Mouse (Mus musculus): ENCODE measurements around the gene Dmgdh.

DNA sequence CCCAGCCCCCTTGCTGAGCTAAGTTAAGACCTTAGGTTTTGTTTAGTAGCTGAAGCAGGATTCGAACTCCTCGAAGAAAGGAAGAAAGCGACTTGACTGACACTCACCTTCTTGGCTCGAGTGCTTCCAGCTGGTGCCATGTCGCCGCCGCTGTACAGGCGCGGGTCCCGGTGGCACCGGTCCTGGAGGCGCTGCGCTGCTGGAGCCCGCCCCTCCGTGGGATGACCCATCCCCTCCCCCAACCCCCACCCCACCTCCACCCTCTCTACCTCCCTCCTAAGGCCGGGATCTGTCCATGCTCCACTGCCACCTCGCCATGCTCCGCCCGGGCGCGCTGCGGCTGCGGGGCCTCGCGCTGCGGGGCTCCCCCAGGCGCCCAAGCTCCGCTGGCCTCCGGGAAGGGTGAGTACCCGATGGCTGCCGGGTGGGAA lies at the start of gene Dmgdh, which contains the start of gene Bhmt2:
- TF ChIP-seq CTCF (IDR thresholded peaks at IDR 0.05; ENCODE audit: borderline replicate concordance, insufficient read depth, low read depth, low read length) = no peak
- no peak for TF ChIP-seq POLR2A (IDR thresholded peaks at IDR 0.05; ENCODE audit: borderline replicate concordance, insufficient read depth, low read length)

All from cerebellum, adult 2 months (tissue).